Mouse (Mus musculus) cerebellum, adult 2 months (tissue): ENCODE measurements at regions not wholly inside any gene's neighbourhood (a gene's known extent, or its start where the extent isn't known, plus 50 kb on each side); places are given as distances from the start of the nearest gene placed in this dataset.

Experiments used
- DNase-seq, 2 experiments: peaks; one replicate each; pipeline ENCODE4 v3.0.0; 2021
- H3K27ac ChIP-seq: fragments of 200-500 bp; 2 replicates; pipeline ENCODE4 v1.5.1; 2012; ENCODE audit warnings: low read length, control low read depth, inconsistent platforms; ENCODE audit not compliant: insufficient read depth
- H3K27me3 ChIP-seq: fragments of 200-500 bp; 2 replicates; pipeline ENCODE4 v1.6.1; 2012; ENCODE audit warnings: inconsistent platforms, mild to moderate bottlenecking, low read length, moderate library complexity; ENCODE audit not compliant: control insufficient read depth, insufficient read depth
- H3K4me1 ChIP-seq: fragments of 200-500 bp; 2 replicates; pipeline ENCODE4 v1.6.1; 2011; ENCODE audit warnings: low read length; ENCODE audit not compliant: control insufficient read depth, insufficient read depth
- H3K4me3 ChIP-seq: fragments of 200-500 bp; replicated peaks from 2 replicates; pipeline ENCODE3; 2011; ENCODE audit warnings: mild to moderate bottlenecking, low read depth, low read length, control low read depth; ENCODE audit not compliant: insufficient read depth
- CTCF ChIP-seq: fragments of 200-500 bp; IDR thresholded peaks from 2 replicates; pipeline ENCODE4 v1.5.1; 2011; ENCODE audit warnings: low read depth, mild to moderate bottlenecking, control low read depth, low read length, moderate library complexity, borderline replicate concordance; ENCODE audit not compliant: insufficient read depth
- POLR2A ChIP-seq: fragments of 200-500 bp; IDR thresholded peaks from 2 replicates; pipeline ENCODE4 v1.6.1; 2011; ENCODE audit warnings: low read length, control low read depth, borderline replicate concordance; ENCODE audit not compliant: insufficient read depth
- WGBS: fragments of 180-500 bp; shearing (Covaris S2); methylation state at CpG from one replicate; pipeline ENCODE4 v1.1.7; 2018; 5-methylcytosine and 5-hydroxymethylcytosine counted together

GRCm38 (mm10) chr14:92958138-92958537 is 932.3 kb downstream of the Pcdh9 start:
- WGBS = 5% methylated on average over 2 of the region's 2 CpGs
- no peak for TF ChIP-seq CTCF
- TF ChIP-seq POLR2A = no peak

GRCm38 (mm10) chr14:92955485-92955884 is 935.0 kb downstream of the Pcdh9 start:
- Histone ChIP-seq H3K4me3 (no peak overlapping the region), H3K27ac (no peak overlapping the region), H3K4me1 (no peaks in the 10 kb centered on the region), H3K27me3 (no peaks in the 10 kb centered on the region)
- 96% methylated on average over 3 of the region's 3 CpGs for WGBS
- no peak for DNase-seq
- TF ChIP-seq CTCF = no peak
- no peak for TF ChIP-seq POLR2A

More at GRCm38 (mm10) chr14:92958138-92958537, 932.3 kb downstream of the Pcdh9 start:
- Histone ChIP-seq H3K4me1 (no peaks in the 10 kb centered on the region), H3K27ac (no peak overlapping the region), H3K4me3 (no peak overlapping the region), H3K27me3 (no peaks in the 10 kb centered on the region)
- DNase-seq = peak; percentile 35 to 75

GRCm38 (mm10) chr14:92907623-92908045 is 982.8 kb downstream of the Pcdh9 start:
- Histone ChIP-seq H3K27me3 (no peaks in the 10 kb centered on the region), H3K27ac (no peak overlapping the region), H3K4me1 (no peaks in the 10 kb centered on the region), H3K4me3 (no peak overlapping the region)
- TF ChIP-seq CTCF (no peak), POLR2A (no peak)
- WGBS = 11% methylated on average over 6 of the region's 6 CpGs
- DNase-seq = peak in 1 of 2 experiments; percentile 3

GRCm38 (mm10) chr14:92874548-92874947 is 1015.9 kb downstream of the Pcdh9 start:
- Histone ChIP-seq H3K27me3 (no peaks in the 10 kb centered on the region), H3K27ac (no peak overlapping the region), H3K4me1 (no peaks in the 10 kb centered on the region), H3K4me3 (no peak overlapping the region)
- DNase-seq = no peak
- TF ChIP-seq POLR2A = no peak
- TF ChIP-seq CTCF = no peak
- 81% methylated on average over 7 of the region's 7 CpGs for WGBS

DNA sequence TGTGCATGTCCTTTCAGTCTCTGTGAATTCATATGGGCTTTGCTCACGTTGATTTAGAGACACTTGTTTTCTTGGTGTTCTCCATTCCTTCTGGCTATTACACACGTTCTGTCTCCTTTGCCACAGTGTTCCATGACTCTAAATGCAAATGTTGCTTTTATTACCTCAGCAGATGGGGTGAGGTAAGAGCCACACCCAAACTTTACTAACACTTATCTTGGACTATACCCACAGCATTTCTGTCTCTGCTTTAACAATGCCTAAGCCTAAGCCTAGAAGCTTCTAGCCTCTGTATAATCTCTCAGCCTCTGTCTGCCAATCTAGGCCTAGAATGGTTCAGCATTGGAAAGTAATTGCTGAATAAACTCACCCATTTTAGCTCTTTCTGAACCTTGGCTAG is 1024.0 kb downstream of the Pcdh9 start:
- Histone ChIP-seq H3K27me3 (no peaks in the 10 kb centered on the region), H3K4me3 (no peak overlapping the region), H3K4me1 (no peaks in the 10 kb centered on the region), H3K27ac (no peak overlapping the region)
- DNase-seq = no peak
- WGBS = 76% methylated on average over 2 of the region's 2 CpGs
- no peak for TF ChIP-seq CTCF
- TF ChIP-seq POLR2A = no peak

DNA sequence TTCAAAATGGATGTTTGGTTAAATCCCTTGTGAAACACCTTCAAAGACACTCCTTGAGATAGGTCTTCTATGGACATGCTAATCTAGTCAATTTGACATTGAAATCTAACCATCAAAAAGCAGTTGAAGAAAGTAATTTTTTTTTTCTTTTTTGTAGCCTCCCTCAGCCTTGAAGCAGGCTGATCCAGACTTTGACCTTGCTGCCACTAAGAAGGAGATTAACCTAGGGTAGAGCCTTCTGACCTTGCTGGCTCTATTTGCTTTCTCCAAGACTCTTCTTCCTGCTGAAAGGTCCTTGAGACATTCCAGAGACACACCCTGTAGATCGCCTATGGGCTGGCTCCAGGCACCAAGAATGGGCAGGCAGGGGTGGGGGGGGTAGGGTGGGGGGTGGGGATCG is 1027.5 kb downstream of the Pcdh9 start:
- no peak overlapping the region for H3K27ac ChIP-seq
- 43% methylated on average over 2 of the region's 2 CpGs for WGBS

GRCm38 (mm10) chr14:92860723-92861122 is 1029.8 kb downstream of the Pcdh9 start:
- no peak overlapping the region for H3K4me3 ChIP-seq
- DNase-seq = no peak
- H3K27me3 ChIP-seq = no peaks in the 10 kb centered on the region
- 52% methylated on average over 2 of the region's 2 CpGs for WGBS
- H3K4me1 ChIP-seq = no peaks in the 10 kb centered on the region
- H3K27ac ChIP-seq = no peak overlapping the region
- TF ChIP-seq POLR2A (no peak), CTCF (no peak)

More for the DNA sequence above, 1027.5 kb downstream of the Pcdh9 start:
- no peak for TF ChIP-seq CTCF
- TF ChIP-seq POLR2A = no peak
- Histone ChIP-seq H3K4me3 (no peak overlapping the region), H3K27me3 (no peaks in the 10 kb centered on the region), H3K4me1 (no peaks in the 10 kb centered on the region)
- DNase-seq = no peak

DNA sequence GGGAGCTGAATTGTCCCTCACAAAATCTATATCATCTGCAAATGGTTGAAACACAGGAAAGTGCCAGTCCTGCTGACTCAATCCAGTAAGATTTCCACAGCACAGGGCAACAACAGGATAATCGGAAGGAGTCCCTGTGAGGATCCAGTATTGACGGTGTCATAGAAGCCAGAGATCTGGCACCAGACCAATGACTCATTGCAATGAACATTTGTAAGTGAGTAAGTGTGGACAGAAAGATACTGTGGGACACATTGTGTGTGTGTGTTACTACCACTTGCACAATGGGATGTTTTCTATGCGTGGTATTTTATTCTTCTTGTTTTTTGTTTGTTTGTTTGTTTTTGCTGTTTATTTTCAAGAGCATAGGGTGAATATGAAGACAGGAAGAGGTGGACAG is 1056.8 kb downstream of the Pcdh9 start:
- Histone ChIP-seq H3K27me3 (no peaks in the 10 kb centered on the region), H3K4me1 (no peaks in the 10 kb centered on the region), H3K27ac (no peak overlapping the region), H3K4me3 (no peak overlapping the region)
- TF ChIP-seq CTCF = no peak
- TF ChIP-seq POLR2A = no peak
- DNase-seq = no peak
- 58% methylated on average over 3 of the region's 3 CpGs for WGBS
